Mouse (Mus musculus) brain, adult 2 months (tissue): ENCODE results near the gene Gm20458.
A peak's percentile ranks its signal among the peaks of the same experiment; 100 is the strongest.

Source experiments
- DNase-seq: peaks from one replicate; pipeline ENCODE4 v3.0.0; 2011; ENCODE audit warnings: low read depth, low spot score

The Gm20458 gene

DNA sequence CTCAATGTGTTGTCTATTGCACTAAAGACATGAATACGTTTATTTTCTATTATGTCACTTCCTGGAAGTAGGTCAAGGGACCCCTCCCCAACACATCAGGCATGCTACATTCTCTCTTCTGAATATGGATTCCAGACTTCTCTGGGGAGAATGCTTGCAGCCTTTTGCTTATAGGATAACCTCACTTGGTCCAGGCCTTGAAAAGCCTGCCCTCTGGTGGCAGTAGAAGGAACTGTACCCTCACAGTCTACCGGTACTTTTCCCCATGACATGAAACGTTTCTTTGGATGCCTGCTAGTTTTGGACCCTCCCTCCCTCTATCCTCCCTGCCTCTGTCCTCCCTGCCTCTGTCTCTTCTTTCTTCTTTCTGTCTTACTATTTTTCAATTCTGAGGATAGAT is 70.4 kb downstream of the Gm20458 start:
- peak; percentile 80 for DNase-seq

DNA sequence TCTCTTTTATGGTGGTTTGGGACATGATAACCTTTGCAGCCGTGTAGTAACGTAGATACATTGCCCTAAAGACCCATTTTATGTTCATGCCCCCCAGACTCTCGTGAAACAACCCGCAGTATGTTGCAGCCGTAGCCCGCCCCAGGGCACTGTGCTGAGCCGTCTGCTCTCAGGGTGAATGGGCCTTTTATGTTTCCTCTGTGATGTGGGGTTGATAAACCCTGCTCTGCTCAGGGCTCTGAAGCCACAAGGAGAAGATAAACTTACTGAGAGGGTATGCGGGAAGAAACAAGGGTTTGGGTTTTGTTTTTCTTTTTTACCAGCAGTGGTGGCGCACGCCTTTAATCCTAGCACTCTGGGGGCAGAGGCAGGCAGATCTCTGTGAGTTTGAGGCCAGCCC is 73.5 kb downstream of the Gm20458 start:
- DNase-seq: no peak

DNA sequence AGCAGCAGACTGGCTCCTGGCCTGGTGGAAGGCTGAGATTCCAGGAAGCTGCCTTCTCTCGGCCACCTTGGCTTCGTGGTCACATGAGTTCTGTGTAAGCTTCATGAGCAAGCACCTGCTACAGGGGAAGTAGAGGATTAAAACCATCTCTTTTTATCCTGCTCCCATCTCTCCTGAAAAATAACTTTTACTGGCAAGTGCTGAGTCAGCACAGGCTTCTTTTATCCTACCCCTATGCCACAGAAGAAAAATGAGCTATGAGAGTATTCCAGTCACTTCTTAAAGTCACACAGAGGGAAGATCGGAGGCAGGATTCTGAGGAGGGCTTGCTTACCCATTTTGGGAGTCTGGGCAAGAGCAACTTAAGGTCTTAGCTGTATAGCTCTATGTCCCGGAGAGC is 76.2 kb downstream of the Gm20458 start:
- no peak for DNase-seq
